Mouse (Mus musculus) embryonic fibroblast, embryonic 13.5 days (primary cell): Measurements from ENCODE around the gene Tmem108. TPM values are rescaled to one million over a fixed set of nuclear protein-coding genes. Genes with fewer than 3 reads are reported as not detected.
A peak's percentile ranks its signal among the peaks of the same experiment; 100 is the strongest.
"Not testable (repeated sequence)": the region's sequence is repeated elsewhere in the genome, so short reads cannot be mapped to it uniquely, and the experiment has no call there.

ENCODE experiments used
- H3K27ac ChIP-seq: 2 replicates; pipeline ENCODE4 v1.5.1; 2012; ENCODE audit warnings: low read length, control low read depth, inconsistent platforms; ENCODE audit not compliant: insufficient read depth
- H3K4me1 ChIP-seq: 2 replicates; pipeline ENCODE4 v1.6.1; 2011; ENCODE audit warnings: low read length; ENCODE audit not compliant: control insufficient read depth, insufficient read depth
- H3K4me3 ChIP-seq: 2 replicates; pipeline ENCODE4 v1.5.1; 2011; ENCODE audit warnings: mild to moderate bottlenecking, control low read depth, low read length; ENCODE audit not compliant: insufficient read depth
- CTCF ChIP-seq: IDR thresholded peaks from 2 replicates; pipeline ENCODE4 v1.5.1; 2011; ENCODE audit warnings: mild to moderate bottlenecking, control low read depth, low read length, moderate library complexity, borderline replicate concordance; ENCODE audit not compliant: insufficient read depth
- POLR2A ChIP-seq: IDR thresholded peaks from 2 replicates; pipeline ENCODE4 v1.6.1; 2011; ENCODE audit warnings: low read depth, mild to moderate bottlenecking, control low read depth, low read length, moderate library complexity
- polyA plus RNA-seq: library from polyadenylated mRNA; stranded (reverse); fragments of >200 nt; gene quantifications from 2 replicates; pipeline ENCODE4 v1.2.4, GENCODE M21; 2011; ENCODE audit warnings: low read depth; ENCODE audit not compliant: missing spikeins, insufficient read length

The Tmem108 gene
- polyA plus RNA-seq, 1 experiment = 2.6 TPM

- Histone ChIP-seq H3K27ac (no peak overlapping the region), H3K4me1 (peaks cover 4% of the 10 kb centered on the region; the same call in 1 of the 2 replicates), H3K4me3 (no peak overlapping the region)
- TF ChIP-seq CTCF (no peak), POLR2A (no peak)
Measured at GRCm38 (mm10) chr9:103690446-103690845, 71.2 kb downstream of the Tmem108 start.

- H3K4me3 ChIP-seq = no peak overlapping the region
- H3K4me1 ChIP-seq = peaks cover 4% of the 10 kb centered on the region; the same call in 1 of the 2 replicates
- TF ChIP-seq POLR2A = no peak
- TF ChIP-seq CTCF = no peak
- H3K27ac ChIP-seq = no peak overlapping the region
Measured at GRCm38 (mm10) chr9:103689697-103690096, 71.9 kb downstream of the Tmem108 start.

- TF ChIP-seq POLR2A (no peak), CTCF (no peak)
- H3K27ac ChIP-seq = no peak overlapping the region
- H3K4me3 ChIP-seq = no peak overlapping the region
- H3K4me1 ChIP-seq = peaks cover 4% of the 10 kb centered on the region; the same call in 1 of the 2 replicates
Measured at GRCm38 (mm10) chr9:103689006-103689405, 72.6 kb downstream of the Tmem108 start.

GRCm38 (mm10) chr9:103687130-103687529, 74.5 kb downstream of the Tmem108 start:
- TF ChIP-seq POLR2A = no peak
- TF ChIP-seq CTCF = no peak
- H3K27ac ChIP-seq = no peak overlapping the region
- H3K4me1 ChIP-seq = peaks cover 4% of the 10 kb centered on the region; the same call in 1 of the 2 replicates
- H3K4me3 ChIP-seq = no peak overlapping the region

GRCm38 (mm10) chr9:103681741-103682330, 79.8 kb downstream of the Tmem108 start:
- TF ChIP-seq POLR2A = no peak
- TF ChIP-seq CTCF = no peak
- Histone ChIP-seq H3K4me3 (no peak overlapping the region), H3K4me1 (peaks cover 10% of the 10 kb centered on the region; the same call in 1 of the 2 replicates), H3K27ac (no peak overlapping the region)

- H3K27ac ChIP-seq = 0 out of 2 replicates have a peak overlapping the region, but pooled peaks have one; percentile 28
- TF ChIP-seq CTCF = no peak
- no peak for TF ChIP-seq POLR2A
Measured at GRCm38 (mm10) chr9:103679234-103679633, 82.4 kb downstream of the Tmem108 start.

GRCm38 (mm10) chr9:103678531-103679060, 83.0 kb downstream of the Tmem108 start:
- H3K4me3 ChIP-seq = no peak overlapping the region
- no peak overlapping the region for H3K27ac ChIP-seq
- peaks cover 10% of the 10 kb centered on the region; the same call in 1 of the 2 replicates for H3K4me1 ChIP-seq
- TF ChIP-seq CTCF = no peak
- no peak for TF ChIP-seq POLR2A

More at GRCm38 (mm10) chr9:103679234-103679633, 82.4 kb downstream of the Tmem108 start:
- H3K4me3 ChIP-seq = no peak overlapping the region
- H3K4me1 ChIP-seq = peaks cover 10% of the 10 kb centered on the region; the same call in 1 of the 2 replicates

GRCm38 (mm10) chr9:103677811-103678210, 83.8 kb downstream of the Tmem108 start:
- H3K27ac ChIP-seq = no peak overlapping the region
- peaks cover 10% of the 10 kb centered on the region; the same call in 1 of the 2 replicates for H3K4me1 ChIP-seq
- no peak overlapping the region for H3K4me3 ChIP-seq
- TF ChIP-seq CTCF (no peak), POLR2A (no peak)

- peaks cover 10% of the 10 kb centered on the region; the same call in 1 of the 2 replicates for H3K4me1 ChIP-seq
- no peak overlapping the region for H3K4me3 ChIP-seq
- no peak for TF ChIP-seq POLR2A
- TF ChIP-seq CTCF = no peak
- H3K27ac ChIP-seq = no peak overlapping the region
Measured at GRCm38 (mm10) chr9:103675721-103676480, 85.7 kb downstream of the Tmem108 start.

- TF ChIP-seq CTCF = no peak
- no peak for TF ChIP-seq POLR2A
- H3K27ac ChIP-seq = no peak overlapping the region
- no peaks in the 10 kb centered on the region for H3K4me1 ChIP-seq
- H3K4me3 ChIP-seq = no peak overlapping the region
Measured at GRCm38 (mm10) chr9:103672881-103673280, 88.8 kb downstream of the Tmem108 start.

GRCm38 (mm10) chr9:103670592-103671113, 91.0 kb downstream of the Tmem108 start:
- not testable (repeated sequence) for H3K4me3 ChIP-seq

More at GRCm38 (mm10) chr9:103670592-103671113, 91.0 kb downstream of the Tmem108 start:
- not testable (repeated sequence) for H3K27ac ChIP-seq, H3K4me1 ChIP-seq
